Mouse (Mus musculus) bone marrow, adult 2 months (tissue): ENCODE measurements around the gene Nckap1l. TPM values are rescaled to one million over a fixed set of nuclear protein-coding genes. Genes with fewer than 3 reads are reported as not detected.

Experiments used
- H3K27ac ChIP-seq: fragments of 200-500 bp; 2 replicates; pipeline ENCODE4 v1.5.1; 2012; ENCODE audit warnings: low read depth, mild to moderate bottlenecking, control low read depth, inconsistent platforms, low read length; ENCODE audit not compliant: control insufficient read depth, poor library complexity, insufficient read depth
- H3K4me1 ChIP-seq: fragments of 200-500 bp; 2 replicates; pipeline ENCODE4 v1.6.1; 2011; ENCODE audit warnings: low read length; ENCODE audit not compliant: control insufficient read depth, insufficient read depth
- H3K4me3 ChIP-seq: fragments of 200-500 bp; replicated peaks from 2 replicates; pipeline ENCODE3; 2011; ENCODE audit warnings: mild to moderate bottlenecking, low read depth, low read length, control low read depth; ENCODE audit not compliant: control insufficient read depth
- CTCF ChIP-seq: fragments of 200-500 bp; IDR thresholded peaks from 2 replicates; pipeline ENCODE4 v1.5.1; 2011; ENCODE audit warnings: low read length, control low read depth; ENCODE audit not compliant: control insufficient read depth, insufficient read depth
- POLR2A ChIP-seq: fragments of 200-500 bp; IDR thresholded peaks from 2 replicates; pipeline ENCODE4 v1.6.1; 2011; ENCODE audit warnings: low read depth, mild to moderate bottlenecking, control low read depth, low read length, borderline replicate concordance; ENCODE audit not compliant: control insufficient read depth
- WGBS: fragments of 180-500 bp; shearing (Covaris S2); methylation state at CpG from one replicate; pipeline ENCODE4 v1.1.7; 2018; 5-methylcytosine and 5-hydroxymethylcytosine counted together
- polyA plus RNA-seq: library from polyadenylated mRNA; stranded (reverse); fragments of >200 nt; gene quantifications from 2 replicates; pipeline ENCODE4 v1.2.4, GENCODE M21; 2011; ENCODE audit warnings: low replicate concordance; ENCODE audit not compliant: missing spikeins, insufficient read depth, insufficient read length

The Nckap1l gene
- polyA plus RNA-seq, 1 experiment = 65.9 TPM

DNA sequence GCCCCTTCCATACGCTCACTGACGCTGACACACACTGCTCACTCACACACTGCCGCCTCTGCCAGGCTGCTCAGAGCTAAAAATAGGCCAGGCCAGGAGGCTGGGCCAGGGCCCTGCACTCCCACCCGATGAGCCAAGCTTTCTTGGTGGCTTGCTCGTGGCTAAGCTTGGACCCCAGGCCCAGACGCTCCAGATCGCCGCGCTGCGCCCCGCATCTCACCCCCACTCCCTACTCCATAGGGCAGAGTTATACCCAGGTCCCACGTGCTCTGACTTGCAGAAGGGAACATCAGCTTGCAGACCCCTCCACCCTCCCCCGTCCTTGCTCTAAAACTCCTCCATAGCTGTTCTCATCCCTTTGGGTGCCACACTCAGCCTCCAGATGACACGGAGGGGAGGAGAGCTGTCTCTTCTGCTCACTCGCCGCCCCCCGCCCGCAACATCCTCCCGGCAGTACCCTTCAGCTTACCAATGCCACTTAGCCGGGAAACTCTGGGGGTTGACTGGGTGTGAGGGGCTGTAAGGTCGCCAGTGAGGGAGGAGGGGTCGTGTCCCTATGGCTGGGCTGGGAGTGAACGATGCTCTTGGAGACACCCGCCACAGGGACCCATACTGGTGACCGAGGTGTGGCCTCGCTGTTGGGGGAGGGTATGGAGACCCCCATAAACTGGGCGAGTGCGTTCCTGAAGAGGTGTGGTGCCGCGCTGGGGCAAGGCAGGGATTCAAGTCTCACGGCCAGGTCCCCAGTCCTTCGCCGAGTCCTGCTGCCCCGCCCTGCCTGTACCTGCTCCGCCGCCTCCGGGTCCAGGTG lies 83.6 kb downstream of the Nckap1l start:
- Histone ChIP-seq H3K4me3 (no peak overlapping the region), H3K4me1 (no peaks in the 10 kb centered on the region), H3K27ac (no peak overlapping the region)
- 9% methylated on average over 37 of the region's 37 CpGs for WGBS
- no peak for TF ChIP-seq CTCF
- no peak for TF ChIP-seq POLR2A

DNA sequence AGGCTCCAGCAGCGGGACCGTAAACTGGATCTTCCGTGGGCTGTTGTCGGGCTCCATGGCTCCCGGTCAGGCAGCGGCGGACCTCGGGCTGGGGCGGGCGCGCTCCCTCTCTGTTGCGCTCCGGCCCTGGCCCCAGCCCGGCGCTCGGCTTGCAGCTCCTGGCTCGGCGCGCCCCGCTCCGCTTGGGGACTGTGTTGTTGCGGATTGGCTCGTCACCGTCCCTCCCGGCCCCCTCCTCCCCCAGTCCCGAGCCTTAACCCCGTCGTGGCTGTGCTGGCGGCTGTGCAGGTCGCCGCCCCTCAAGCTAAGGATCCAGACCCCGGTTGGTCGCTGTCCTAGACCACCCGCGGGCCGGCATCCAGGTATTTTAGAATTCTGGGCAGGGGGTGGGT lies 84.2 kb downstream of the Nckap1l start, which contains the start of gene Ppp1r1a:
Gene Ppp1r1a, minus strand, starts transcription at position 182 of the 392 bp plus-strand sequence.
- Histone ChIP-seq H3K27ac (no peak within 1 kb of the TSS), H3K4me3 (no peak within 1 kb of the TSS), H3K4me1 (no peaks in the 10 kb centered on the region)
- 2% methylated on average over 36 of the region's 36 CpGs for whole genome bisulfite sequencing
- TF ChIP-seq POLR2A (no peak), CTCF (no peak)

DNA sequence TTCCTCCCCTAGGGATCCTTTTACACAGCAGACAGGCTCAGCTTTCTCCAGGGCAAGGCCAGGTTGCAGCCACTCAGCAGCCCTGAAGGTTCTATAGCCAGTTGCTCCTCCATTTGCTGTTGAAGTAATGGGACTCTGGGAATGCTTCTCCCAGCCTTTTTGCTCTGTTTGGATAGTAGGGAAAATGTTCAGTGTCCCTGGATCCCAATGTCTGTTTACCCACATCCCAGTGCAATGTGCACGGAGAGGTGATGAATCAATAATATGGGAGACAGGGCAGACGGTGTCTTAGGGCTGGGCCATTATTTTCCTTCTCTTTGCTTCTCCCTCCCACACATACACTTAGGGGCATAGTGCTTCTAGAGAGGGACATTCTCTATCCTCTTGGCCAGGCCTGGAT lies 85.7 kb downstream of the Nckap1l start:
- H3K4me3 ChIP-seq = no peak overlapping the region
- no peak for TF ChIP-seq POLR2A
- no peak for TF ChIP-seq CTCF
- no peak overlapping the region for H3K27ac ChIP-seq
- no peaks in the 10 kb centered on the region for H3K4me1 ChIP-seq
- WGBS = 90% methylated on average over 2 of the region's 2 CpGs

DNA sequence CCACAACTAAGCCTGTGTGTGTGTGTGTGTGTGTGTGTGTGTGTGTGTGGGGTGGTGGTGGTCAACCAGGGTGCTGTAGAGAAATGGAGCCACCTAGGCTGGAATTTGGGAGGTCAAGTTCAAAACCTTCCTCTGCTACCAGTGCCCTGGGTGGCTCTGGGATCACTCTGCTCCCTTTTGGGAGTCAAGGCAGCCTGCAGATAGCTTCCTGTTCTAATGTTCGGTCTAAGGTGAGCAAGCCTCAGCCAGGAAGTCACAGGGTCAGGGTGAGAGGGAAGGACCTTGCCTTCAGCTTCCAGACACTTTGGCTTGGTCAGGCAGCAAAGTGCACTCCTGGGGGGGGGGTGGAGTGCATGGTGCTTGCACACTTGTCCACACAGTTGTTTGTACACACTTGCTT lies 87.1 kb downstream of the Nckap1l start:
- WGBS = 33% methylated on average over 1 of the region's 1 CpGs
- TF ChIP-seq CTCF (no peak), POLR2A (no peak)
- H3K27ac ChIP-seq = no peak overlapping the region
- H3K4me1 ChIP-seq = no peaks in the 10 kb centered on the region
- H3K4me3 ChIP-seq = no peak overlapping the region

DNA sequence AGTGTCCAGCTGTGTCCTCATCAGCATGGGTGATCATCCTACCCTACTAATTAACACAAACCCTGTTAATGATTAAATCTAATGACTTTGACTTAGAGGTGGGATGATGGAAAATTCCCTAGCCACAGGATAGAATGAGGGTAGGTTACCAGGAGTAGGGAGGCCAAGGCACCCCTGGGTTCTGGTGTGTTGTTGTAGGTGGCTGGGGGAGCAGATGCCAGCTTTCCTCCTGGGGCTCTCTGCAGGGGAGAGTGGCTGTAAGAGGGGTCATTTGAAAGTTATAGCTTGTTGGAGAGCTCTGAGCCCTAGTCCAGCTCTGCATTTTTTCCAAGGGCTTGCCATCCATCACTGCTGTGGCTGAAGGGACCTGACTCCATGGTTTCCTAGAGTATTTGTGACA lies 88.9 kb downstream of the Nckap1l start:
- no peak overlapping the region for H3K27ac ChIP-seq
- H3K4me1 ChIP-seq = no peaks in the 10 kb centered on the region
- no peak overlapping the region for H3K4me3 ChIP-seq
- TF ChIP-seq CTCF = no peak
- no peak for TF ChIP-seq POLR2A

DNA sequence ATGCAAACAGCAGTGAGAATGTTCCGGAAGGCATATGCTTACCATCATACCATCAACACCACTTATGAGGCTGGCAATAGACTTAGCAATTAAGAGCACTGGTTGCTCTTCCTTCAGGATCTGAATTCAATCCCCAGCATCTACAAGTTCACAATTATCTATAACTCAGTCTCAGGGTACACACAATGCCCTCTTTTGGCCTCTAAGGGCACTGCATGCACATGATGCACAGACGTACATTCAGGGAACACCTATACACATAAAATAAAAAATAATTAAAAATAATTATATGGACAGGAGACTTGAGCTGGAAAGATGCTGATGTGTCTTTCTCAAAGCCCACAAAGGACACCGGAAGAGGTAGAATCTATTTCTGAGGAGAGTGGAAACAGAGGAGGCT lies 94.4 kb downstream of the Nckap1l start:
- no peak overlapping the region for H3K4me3 ChIP-seq
- 85% methylated on average over 3 of the region's 3 CpGs for WGBS
- H3K27ac ChIP-seq = no peak overlapping the region
- no peak for TF ChIP-seq CTCF
- TF ChIP-seq POLR2A = no peak
- no peaks in the 10 kb centered on the region for H3K4me1 ChIP-seq

Other genes with a start within 250 kb of the Nckap1l start
- gene Cbx5, start 214.0 kb upstream of the Nckap1l start, polyA plus RNA-seq = 178 and 226 TPM in 2 replicates
- 406 and 641 TPM in 2 replicates for gene Hnrnpa1, start 213.4 kb upstream of the Nckap1l start, polyA plus RNA-seq
- 218 and 304 TPM in 2 replicates for gene Nfe2, start 195.4 kb upstream of the Nckap1l start, polyA plus RNA-seq
- gene Copz1, start 181.1 kb upstream of the Nckap1l start, polyA plus RNA-seq = 146 and 155 TPM in 2 replicates
- 1.5 and 2.3 TPM in 2 replicates for gene Gpr84, start 143.2 kb upstream of the Nckap1l start, polyA plus RNA-seq
- gene Zfp385a, start 113.7 kb upstream of the Nckap1l start, polyA plus RNA-seq = 9.8 and 12.7 TPM in 2 replicates
- gene Itga5, start 87.0 kb upstream of the Nckap1l start, polyA plus RNA-seq = 7.3 and 23.1 TPM in 2 replicates
- gene Gtsf1, start 23.3 kb upstream of the Nckap1l start, polyA plus RNA-seq = 2.9 TPM in 1 of 2 replicates, not detected in the other
- not detected in 2 replicates for gene Gtsf2, start 5.3 kb upstream of the Nckap1l start, polyA plus RNA-seq
- 15.2 and 32.6 TPM in 2 replicates for gene Pde1b, start 49.2 kb downstream of the Nckap1l start, polyA plus RNA-seq
- gene Ppp1r1a, start 84.2 kb downstream of the Nckap1l start, polyA plus RNA-seq = 3.0 TPM in 1 of 2 replicates, not detected in the other
- not detected in 2 replicates for gene Glycam1, start 111.3 kb downstream of the Nckap1l start, polyA plus RNA-seq